Mouse (Mus musculus): Measurements from ENCODE around the gene Rbfox3.

The Rbfox3 gene

DNA sequence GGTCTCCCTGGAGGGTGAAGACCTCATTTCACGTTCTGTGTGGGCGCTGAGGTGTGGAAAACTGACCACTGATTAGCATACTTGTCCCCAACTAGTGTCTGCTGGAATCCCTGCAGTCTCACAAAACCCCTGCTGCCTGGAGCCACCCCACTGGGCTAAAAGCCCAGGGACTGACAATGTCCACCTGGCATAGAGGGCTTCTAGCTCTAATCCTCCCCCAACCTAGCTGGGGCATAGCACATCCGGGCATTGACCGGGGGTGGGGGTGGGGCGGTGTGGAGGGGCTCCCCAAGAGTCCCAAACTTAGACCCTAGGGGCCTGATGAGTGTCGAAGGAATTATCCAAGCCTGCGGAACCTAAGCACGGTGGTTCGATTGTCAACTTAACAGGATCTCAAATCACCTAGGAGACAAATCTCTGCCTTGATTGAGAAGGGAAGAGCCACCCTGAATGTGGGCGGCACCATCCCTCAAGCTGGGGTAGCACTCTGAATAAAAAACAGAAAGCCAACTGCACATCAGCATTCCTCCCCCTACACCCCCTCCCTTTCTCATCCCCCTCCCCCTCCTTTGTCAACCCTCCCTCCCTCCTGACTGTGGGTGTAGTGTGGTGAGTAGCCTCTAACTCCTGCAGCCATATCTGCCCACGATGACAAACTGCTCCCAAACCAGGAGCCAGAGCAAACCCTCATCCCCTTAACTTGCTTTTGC lies 29.5 kb downstream of the Rbfox3 start:
- no peak for DNase-seq (ENCODE audit: low read depth, low spot score)

DNA sequence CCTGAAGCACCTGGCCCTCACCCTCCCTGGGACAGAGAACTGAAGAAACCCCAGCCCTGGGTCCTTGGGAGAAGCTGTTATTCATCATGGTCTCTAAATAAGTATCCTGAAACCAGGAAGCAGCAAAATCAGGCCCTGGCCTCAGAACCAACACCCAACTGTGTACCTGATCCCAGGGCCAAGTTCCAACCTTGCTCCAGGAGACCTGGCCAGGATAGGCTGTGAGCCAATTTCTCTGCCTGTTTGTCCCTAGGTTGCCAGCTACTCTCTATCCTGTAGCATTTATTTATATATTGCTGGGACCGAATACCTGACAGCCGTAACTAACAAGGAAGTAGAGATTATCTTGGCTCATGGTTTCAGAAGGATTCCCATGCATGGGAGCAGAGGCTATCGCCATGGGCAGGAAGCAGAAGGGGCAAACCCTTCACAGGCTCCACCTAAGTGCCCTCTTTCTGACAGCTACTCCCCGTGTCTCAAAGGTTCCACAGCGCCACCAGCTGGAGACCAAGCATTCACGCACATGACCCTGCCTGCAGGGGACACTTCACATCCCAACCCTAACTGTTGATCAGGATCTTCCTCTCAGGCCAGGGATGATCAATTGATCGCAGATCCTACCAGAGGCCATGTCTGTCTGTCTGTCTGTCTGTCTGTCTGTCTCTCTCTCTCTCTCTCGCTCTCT lies 31.8 kb downstream of the Rbfox3 start:
- DNase-seq (ENCODE audit: low read depth, low spot score), result peak; percentile 22

DNA sequence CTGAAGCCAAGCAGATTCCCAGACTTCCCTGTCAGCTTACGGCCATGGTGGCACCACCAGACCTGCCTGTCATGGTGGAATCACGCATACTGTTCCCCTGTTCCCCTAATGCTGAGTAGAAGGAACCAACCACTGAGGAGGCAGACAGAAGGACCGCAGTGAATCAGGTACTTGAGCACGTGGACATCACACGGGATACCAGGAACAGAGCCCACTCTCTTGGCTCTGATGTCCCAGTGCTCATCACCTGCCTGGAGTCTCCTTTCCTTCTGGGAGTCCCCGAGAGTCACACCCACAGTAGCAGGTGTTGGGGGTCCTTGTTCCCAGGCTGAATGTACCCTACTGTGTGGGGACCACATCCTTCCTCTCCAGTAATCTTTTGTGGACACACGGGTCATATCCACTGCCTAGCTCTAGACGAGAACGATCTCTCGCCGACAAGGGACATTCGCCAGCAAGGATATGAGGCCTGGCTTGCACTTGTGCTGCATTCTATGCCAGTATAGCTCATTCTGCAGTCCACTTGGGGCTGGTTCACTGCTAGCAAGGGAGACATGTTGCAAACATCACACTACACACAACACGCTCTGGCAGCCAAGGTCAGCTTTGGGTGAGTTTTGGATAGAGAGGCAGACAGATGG lies 32.7 kb downstream of the Rbfox3 start:
- DNase-seq (ENCODE audit: low read depth, low spot score), result no peak

DNA sequence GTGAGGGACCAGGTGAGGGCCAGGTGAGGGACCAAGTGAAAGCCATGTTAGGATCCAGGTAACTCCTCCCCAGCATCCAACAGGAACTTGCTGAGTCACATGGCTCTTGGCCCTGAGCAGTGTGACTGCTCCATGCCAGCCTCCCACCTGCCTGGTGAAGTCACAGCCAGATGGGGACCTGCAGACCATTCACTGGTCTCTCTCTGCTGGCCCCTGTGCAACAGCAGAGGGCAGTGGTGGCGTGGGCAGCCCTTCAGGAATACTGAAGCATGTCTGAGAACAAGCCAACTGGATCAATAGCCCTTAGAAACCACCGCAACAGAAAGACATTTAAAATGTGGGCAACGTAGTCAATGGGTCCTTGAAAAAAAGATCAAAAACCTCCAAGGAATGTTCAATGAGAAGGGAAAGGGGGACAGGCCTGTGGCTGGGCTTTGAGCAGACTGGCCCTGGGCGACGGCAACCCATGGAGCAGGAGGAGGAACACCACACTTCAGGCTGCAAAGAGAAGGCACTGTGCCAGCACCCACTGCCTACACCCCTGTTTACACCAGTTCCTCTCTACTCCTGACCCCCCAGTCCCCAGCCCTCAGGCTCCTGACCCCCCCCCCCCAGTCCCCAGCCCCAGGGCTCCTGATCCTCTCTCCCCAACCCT lies 36.0 kb downstream of the Rbfox3 start:
- no peak for DNase-seq (ENCODE audit: low read depth, low spot score)

GRCm38 (mm10) chr11:118874487-118875095 lies 36.8 kb downstream of the Rbfox3 start:
- no peak for DNase-seq (ENCODE audit: low read depth, low spot score)

GRCm38 (mm10) chr11:118874022-118874421 lies 37.4 kb downstream of the Rbfox3 start:
- no peak for DNase-seq (ENCODE audit: low read depth, low spot score)

DNA sequence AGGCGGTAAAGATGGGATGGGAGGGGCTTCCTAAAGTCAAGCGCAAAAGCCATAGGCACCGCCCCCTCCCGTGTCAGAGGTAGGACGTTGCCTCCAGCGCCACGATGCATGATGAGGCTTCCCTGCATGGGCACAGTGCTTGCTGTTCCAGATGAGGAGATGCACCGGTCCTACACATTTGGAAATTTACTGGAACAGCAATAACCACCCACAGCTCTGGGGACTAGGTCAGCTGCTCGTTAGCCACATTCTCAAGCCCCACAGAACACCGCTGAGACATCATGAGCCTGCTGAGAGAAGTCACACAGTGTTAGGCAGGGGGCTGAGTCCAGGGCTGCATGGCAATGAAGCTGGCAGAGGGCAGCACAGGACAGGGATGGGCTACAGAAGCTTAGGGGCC lies 39.9 kb downstream of the Rbfox3 start:
- DNase-seq (ENCODE audit: low read depth, low spot score), result no peak

- DNase-seq (ENCODE audit: low read depth, low spot score), result no peak
Observed at GRCm38 (mm10) chr11:118863360-118863759, 48.0 kb downstream of the Rbfox3 start.

- DNase-seq (ENCODE audit: low read depth, low spot score), result no peak
Observed at GRCm38 (mm10) chr11:118861801-118862431, 49.5 kb downstream of the Rbfox3 start.

DNA sequence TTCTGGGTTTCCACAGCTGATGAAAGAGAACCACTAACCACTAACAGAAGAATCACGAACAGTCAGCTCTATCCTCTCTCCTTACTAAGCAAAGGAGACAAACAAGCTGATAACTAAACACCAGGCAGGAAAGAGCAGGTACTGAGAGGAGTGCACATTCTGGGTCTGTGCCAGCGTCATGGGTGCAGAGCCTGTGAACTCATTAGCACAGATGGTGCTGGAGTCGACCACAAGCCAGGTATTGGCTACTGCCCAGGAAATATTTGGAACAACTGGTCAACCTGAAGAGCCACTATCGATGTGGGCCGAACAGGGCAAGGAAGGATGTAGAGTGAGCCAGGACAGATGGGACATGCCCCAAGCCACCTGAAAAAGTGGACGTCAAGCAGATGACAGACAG lies 50.2 kb downstream of the Rbfox3 start:
- no peak for DNase-seq (ENCODE audit: low read depth, low spot score)

- no peak for DNase-seq (ENCODE audit: low read depth, low spot score)
Observed at GRCm38 (mm10) chr11:118860812-118861211, 50.6 kb downstream of the Rbfox3 start.

- no peak for DNase-seq (ENCODE audit: low read depth, low spot score)
Observed at GRCm38 (mm10) chr11:118859839-118860238, 51.6 kb downstream of the Rbfox3 start.

GRCm38 (mm10) chr11:118858305-118858704 lies 53.1 kb downstream of the Rbfox3 start:
- no peak for DNase-seq (ENCODE audit: low read depth, low spot score)

- no peak for DNase-seq (ENCODE audit: low read depth, low spot score)
Observed at GRCm38 (mm10) chr11:118851391-118851790, 60.0 kb downstream of the Rbfox3 start.

- DNase-seq (ENCODE audit: low read depth, low spot score), result no peak
Observed at GRCm38 (mm10) chr11:118847986-118848385, 63.4 kb downstream of the Rbfox3 start.

DNA sequence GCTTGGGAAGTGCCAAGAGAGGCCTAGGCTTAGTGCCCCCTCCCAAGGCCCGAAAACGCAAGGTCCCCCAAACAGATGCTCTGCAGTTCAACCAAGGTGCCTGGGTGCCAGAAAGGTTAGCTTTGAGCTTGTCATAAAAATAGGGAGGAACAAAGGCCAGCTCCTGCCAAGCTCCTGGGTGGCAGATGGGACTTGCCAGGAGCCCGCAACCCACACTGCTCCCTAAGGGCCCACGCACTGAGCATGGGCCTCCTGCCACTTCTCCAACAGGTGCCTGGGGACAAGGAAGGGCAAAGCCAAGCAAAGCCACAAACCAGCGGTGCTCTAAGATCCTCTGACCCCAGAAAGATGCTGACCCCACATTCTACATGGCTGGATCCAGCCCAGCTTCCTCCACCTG lies 70.4 kb downstream of the Rbfox3 start:
- no peak for DNase-seq (ENCODE audit: low read depth, low spot score)

DNA sequence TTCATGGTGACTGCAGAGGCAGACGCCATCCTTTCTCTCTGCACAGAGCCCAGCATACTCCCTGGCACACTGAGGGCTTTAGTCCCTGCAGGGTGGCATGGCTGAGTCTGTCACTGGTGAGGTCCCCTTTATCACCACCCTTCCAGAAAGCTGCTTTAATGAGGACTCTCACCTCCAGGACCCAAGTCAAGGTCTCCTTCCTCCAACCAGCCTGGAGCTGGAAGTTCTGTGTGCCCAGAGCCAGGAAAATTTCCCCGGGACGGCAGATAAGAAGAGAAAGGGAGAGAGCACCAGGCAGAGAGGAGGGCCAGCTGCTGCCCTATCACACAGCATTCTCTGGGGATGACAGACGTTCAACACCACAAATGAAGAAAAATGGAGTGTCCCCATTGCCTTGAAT lies 73.2 kb downstream of the Rbfox3 start:
- no peak for DNase-seq (ENCODE audit: low read depth, low spot score)

GRCm38 (mm10) chr11:118836889-118837288 lies 74.5 kb downstream of the Rbfox3 start:
- DNase-seq (ENCODE audit: low read depth, low spot score), result no peak

GRCm38 (mm10) chr11:118832793-118833481 lies 78.5 kb downstream of the Rbfox3 start:
- DNase-seq (ENCODE audit: low read depth, low spot score), result no peak

DNA sequence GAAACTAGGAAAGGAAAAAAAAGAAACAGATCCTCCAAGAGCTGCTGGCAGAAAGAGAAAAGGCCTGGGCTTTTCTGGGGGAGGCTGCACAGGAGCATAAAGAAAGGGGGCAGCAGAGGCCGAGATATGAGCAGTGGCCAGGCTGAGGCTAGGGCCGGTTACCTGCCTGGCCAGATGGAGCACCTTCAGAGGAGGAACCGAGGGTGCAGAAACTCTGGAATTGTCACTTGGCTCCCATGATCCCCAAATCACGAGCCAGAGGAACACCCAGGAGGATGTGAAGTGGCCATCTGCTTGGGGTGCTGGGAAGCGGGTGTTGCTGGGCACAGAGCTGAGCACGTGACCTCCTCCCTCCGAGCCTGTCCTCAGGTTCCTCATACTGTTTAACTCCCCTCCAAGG lies 79.7 kb downstream of the Rbfox3 start:
- no peak for DNase-seq (ENCODE audit: low read depth, low spot score)
